Mouse (Mus musculus) MN1 (cell line): Measurements from ENCODE around the gene Cdk4.

Experiments
- DNase-seq: peaks from one replicate; pipeline ENCODE4 v3.0.0-alpha.2; 2016; ENCODE audit warnings: low spot score

The Cdk4 gene

GRCm38 (mm10) chr10:127099868-127100267 lies 36.5 kb downstream of the Cdk4 start:
- DNase-seq, result no peak

GRCm38 (mm10) chr10:127100414-127100813 lies 37.1 kb downstream of the Cdk4 start:
- DNase-seq, result no peak

GRCm38 (mm10) chr10:127101151-127101550 lies 37.8 kb downstream of the Cdk4 start:
- DNase-seq, result no peak

GRCm38 (mm10) chr10:127103631-127104030 lies 40.3 kb downstream of the Cdk4 start:
- no peak for DNase-seq

GRCm38 (mm10) chr10:127107563-127108261 lies 44.4 kb downstream of the Cdk4 start:
- DNase-seq, result no peak

- DNase-seq, result no peak
Observed at GRCm38 (mm10) chr10:127108262-127108583, 44.9 kb downstream of the Cdk4 start.

GRCm38 (mm10) chr10:127111001-127111887 lies 47.9 kb downstream of the Cdk4 start:
- no peak for DNase-seq

- no peak for DNase-seq
Observed at GRCm38 (mm10) chr10:127114408-127114807, 51.1 kb downstream of the Cdk4 start.

GRCm38 (mm10) chr10:127115068-127115467 lies 51.7 kb downstream of the Cdk4 start:
- no peak for DNase-seq
